Mouse (Mus musculus): ENCODE measurements around the gene Rag1. TPM values are rescaled to one million over a fixed set of nuclear protein-coding genes. Genes with fewer than 3 reads are reported as not detected.

The Rag1 gene
- total RNA-seq (2023): 1 to 10 TPM in 1 of 2 experiments, under 1 TPM in 1; 0.56 to 1.9 TPM

DNA sequence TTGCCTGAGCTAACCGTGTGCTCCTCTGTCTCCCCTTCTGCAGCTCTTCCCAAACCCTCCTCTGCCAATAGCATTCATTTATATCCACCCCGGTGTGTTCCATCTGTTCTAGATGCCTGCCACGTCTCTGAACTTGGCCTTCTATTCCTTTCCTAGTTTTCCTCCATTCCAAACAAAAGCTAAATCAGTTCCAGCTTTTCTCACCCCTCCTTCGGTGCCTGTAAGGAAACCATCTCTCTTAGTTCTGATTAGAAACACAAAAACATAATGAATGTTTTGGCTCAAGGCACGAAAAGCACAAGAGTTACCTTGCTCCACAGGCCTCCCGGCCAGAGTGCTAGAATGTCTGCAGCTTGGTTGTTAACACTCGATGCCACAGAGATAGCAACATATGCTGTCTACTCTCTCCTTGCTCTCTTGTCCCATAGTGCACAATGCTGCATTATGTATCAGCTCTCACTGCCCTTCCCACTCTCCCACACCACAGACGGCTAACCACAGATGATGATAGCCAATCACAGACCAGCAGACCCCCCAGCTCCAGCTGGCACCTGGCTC, at the start of gene Rag1, which contains the start of gene B230118H07Rik:
TSS of gene Rag1 (minus strand) at position 388 of the 558 bp plus-strand sequence.
TSS of gene B230118H07Rik (minus strand) at position 419 of the 558 bp plus-strand sequence.

DNA sequence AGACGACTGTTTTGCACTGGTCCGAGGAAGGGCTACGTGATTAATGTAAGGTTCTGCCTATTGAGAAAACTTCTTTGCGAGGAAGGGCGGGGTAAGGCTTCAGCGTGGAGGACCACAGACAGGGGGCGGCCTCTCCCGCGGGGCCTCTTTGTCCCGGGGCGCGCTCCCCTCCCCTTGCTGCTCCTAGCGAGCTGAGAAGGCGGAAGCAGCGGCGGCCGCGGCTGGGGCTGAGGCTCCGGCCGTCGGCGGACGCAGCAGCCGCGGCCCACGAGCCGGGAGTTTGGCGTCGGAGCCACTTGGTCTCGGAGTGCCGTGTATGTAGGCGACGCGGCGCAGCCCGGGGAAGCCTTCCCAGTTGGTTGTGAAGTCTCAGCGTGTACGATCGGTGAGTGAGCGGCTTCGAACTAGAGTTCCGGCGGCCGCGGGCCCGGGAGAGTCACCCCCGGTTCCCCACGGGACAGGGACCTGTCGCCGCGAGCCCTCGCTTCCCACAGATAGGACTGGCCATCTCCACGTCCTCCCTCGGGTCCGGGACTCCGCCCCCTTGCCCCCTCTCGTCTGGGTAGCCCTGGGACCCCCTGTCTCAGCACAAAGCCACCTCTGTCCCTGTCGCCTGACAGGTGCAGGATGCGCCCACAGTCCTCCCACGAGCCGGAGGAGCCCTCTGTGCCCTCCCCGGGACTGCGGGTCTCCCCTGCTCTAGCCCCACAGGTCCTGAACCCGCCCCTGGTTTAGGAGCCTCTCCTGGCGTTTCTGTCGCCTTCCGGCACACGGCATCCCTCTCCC, 29.1 kb upstream of the Rag1 start, which contains the start of gene Traf6:
TSS of gene Traf6 (plus strand) at position 194 of the 786 bp plus-strand sequence.

GRCm38 (mm10) chr2:101624526-101624925, 24.8 kb downstream of the Rag1 start, which contains the start of gene Rag2:
Gene Rag2 (plus strand): TSS chr2:101624718.

Other genes starting within 250 kb of the Rag1 start
- gene Rag2, start 24.8 kb downstream of the Rag1 start, total RNA-seq (2023): under 1 TPM; 0.24 to 0.26 TPM
- gene B230118H07Rik, start within 50 bp of the Rag1 start, total RNA-seq (2023): 1 to 10 TPM; 3.6 to 6.7 TPM
- gene Traf6, start 28.9 kb upstream of the Rag1 start, total RNA-seq (2023): 10 to 100 TPM; 20.5 to 27.2 TPM
- gene Prr5l, start 233.5 kb upstream of the Rag1 start, total RNA-seq (2023): 10 to 100 TPM in 1 of 2 experiments, 1 to 10 TPM in 1; 8.4 to 10.3 TPM
- 1 to 10 TPM; 9.7 TPM for gene Commd9, start 236.7 kb upstream of the Rag1 start, total RNA-seq (2023)

Data from neutrophil, adult 59 days (primary cell).